ENCODE assay signal across 9 mouse cellular contexts in the genomic region with DNA sequence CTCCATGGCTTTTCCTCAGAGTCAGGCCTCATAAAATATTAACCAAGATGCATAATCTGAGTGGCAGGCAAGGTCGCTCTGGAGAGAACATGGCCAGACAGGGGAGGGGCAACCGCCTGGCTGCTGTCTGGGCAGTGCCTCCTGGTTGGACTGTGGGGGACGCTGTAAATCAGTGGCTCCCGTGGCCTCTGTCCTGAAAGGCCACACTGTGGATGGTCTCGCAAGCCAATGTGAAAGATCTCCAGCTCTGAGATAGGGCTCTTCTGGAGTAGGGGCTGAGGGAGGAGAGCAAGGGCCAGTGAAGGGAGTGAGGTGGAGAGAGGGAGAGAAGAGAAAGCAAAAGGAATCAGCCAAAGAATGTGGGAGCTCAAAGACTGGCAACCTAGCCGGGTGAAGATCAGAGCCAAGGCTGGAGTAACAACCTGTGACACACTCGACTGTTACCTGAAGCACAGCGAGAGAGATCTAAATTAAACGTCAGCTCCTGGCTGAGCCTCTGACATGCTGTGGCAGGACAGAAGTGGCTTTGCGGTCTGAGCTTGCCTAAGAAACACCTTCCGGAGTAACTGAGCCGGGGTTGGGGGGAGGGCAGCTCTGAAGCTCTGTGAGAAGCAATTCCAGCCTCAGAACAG.
DNase-seq lines count a peak whose midpoint lies in the region; ATAC-seq lines count a peak whose summit lies in the region.
"Had no signal": no experiment of that assay in that cellular context is flagged by ENCODE, and none has a peak within 500 bp of the region (broad histone marks: within the 10 kb centered on the region; RNA-seq: fewer than 3 reads in every experiment).

No protein-coding gene starts in this region.

- H3K27me3 ChIP-seq in forebrain, embryonic 10.5 days (ENCODE audit: poor library complexity, severe bottlenecking), result no peaks in the 10 kb centered on the region
- H3K27me3 ChIP-seq in forebrain, embryonic 11.5 days (ENCODE audit: control insufficient read depth, insufficient read depth, low read length), result no peaks in the 10 kb centered on the region
- no peaks in the 10 kb centered on the region for H3K27me3 ChIP-seq in lung, embryonic 15.5 days

- peak overlapping the region; percentile 51; the same call in 1 of the 2 replicates for H3K27ac ChIP-seq in forebrain, embryonic 10.5 days
- no peak overlapping the region for H3K27ac ChIP-seq in forebrain, embryonic 11.5 days (ENCODE audit: low read depth, low read length)
- peak overlapping the region; percentile 82 for H3K27ac ChIP-seq in lung, embryonic 15.5 days
- H3K27ac ChIP-seq: embryonic facial prominence, embryonic 12.5 days had no signal

- H3K4me3 ChIP-seq in forebrain, embryonic 10.5 days, result no peak overlapping the region
- H3K4me3 ChIP-seq in forebrain, embryonic 11.5 days (ENCODE audit: low read depth, low read length), result no peak overlapping the region
- H3K4me3 ChIP-seq in lung, embryonic 15.5 days, result no peak overlapping the region
- H3K4me3 ChIP-seq: embryonic facial prominence, embryonic 12.5 days had no signal

- ATAC-seq in forebrain, embryonic 11.5 days (replicated peaks; ENCODE audit: low FRiP score), result no peak
- 0 out of 2 replicates have a peak, but pooled peaks have one; percentile 42 for ATAC-seq in lung, embryonic 15.5 days (ENCODE audit: borderline replicate concordance, extremely low read depth, low FRiP score, low TSS enrichment)

- no peak overlapping the region for H3K9ac ChIP-seq in forebrain, embryonic 11.5 days (ENCODE audit: low read length)
- no peak overlapping the region for H3K9ac ChIP-seq in lung, embryonic 15.5 days
- H3K9ac ChIP-seq: embryonic facial prominence, embryonic 12.5 days had no signal

- DNase-seq in forebrain, embryonic 10.5 days (ENCODE audit: extremely low spot score, low spot score), result no peak
- no peak for DNase-seq in forebrain, embryonic 11.5 days (ENCODE audit: low spot score)
- DNase-seq in kidney, adult 8-10 months, result peak; percentile 75 to 81
- DNase-seq in retina, embryonic 14.5 days (ENCODE audit: low spot score), result peak; percentile 57
- no peak for DNase-seq in gastrocnemius, postnatal 25 days
- no peak for DNase-seq in spleen, adult 12 weeks (ENCODE audit: low spot score)
- no peak for DNase-seq in layer of hippocampus, adult 9-10 months (ENCODE audit: low spot score)

- 72% methylated on average over 12 of the region's 12 CpGs for WGBS in forebrain, embryonic 10.5 days
- WGBS in forebrain, embryonic 11.5 days, result 72% methylated on average over 12 of the region's 12 CpGs
- 43% methylated on average over 12 of the region's 12 CpGs for WGBS in lung, embryonic 15.5 days

- H3K4me1 ChIP-seq in forebrain, embryonic 10.5 days, result peaks cover 20% of the 10 kb centered on the region
- H3K4me1 ChIP-seq in forebrain, embryonic 11.5 days (replicated peaks; ENCODE audit: control insufficient read depth, insufficient read depth, low read length), result no peaks in the 10 kb centered on the region
- 0 out of 2 replicates have a peak, but pooled peaks cover 11% of the 10 kb centered on the region for H3K4me1 ChIP-seq in lung, embryonic 15.5 days

- no peaks in the 10 kb centered on the region for H3K36me3 ChIP-seq in forebrain, embryonic 10.5 days (replicated peaks)
- no peaks in the 10 kb centered on the region for H3K36me3 ChIP-seq in forebrain, embryonic 11.5 days (ENCODE audit: control insufficient read depth, insufficient read depth, low read length)
- no peaks in the 10 kb centered on the region for H3K36me3 ChIP-seq in lung, embryonic 15.5 days
- H3K36me3 ChIP-seq: embryonic facial prominence, embryonic 12.5 days had no signal

- no peak overlapping the region for H3K4me2 ChIP-seq in forebrain, embryonic 11.5 days (ENCODE audit: low read depth, low read length, severe bottlenecking)
- 0 out of 2 replicates have a peak overlapping the region, but pooled peaks have one; percentile 16 for H3K4me2 ChIP-seq in lung, embryonic 15.5 days
- H3K4me2 ChIP-seq: embryonic facial prominence, embryonic 12.5 days had no signal

- no peaks in the 10 kb centered on the region for H3K9me3 ChIP-seq in forebrain, embryonic 10.5 days
- H3K9me3 ChIP-seq in forebrain, embryonic 11.5 days (ENCODE audit: control insufficient read depth, low read length), result no peaks in the 10 kb centered on the region
- no peaks in the 10 kb centered on the region for H3K9me3 ChIP-seq in lung, embryonic 15.5 days
- H3K9me3 ChIP-seq: embryonic facial prominence, embryonic 12.5 days had no signal

Comparison
In these comparisons a context has a peak if more than half of its experiments do, and no peak if none do; other contexts are left out.
1. DNase-seq: peak in kidney, adult 8-10 months (2 of 2) and retina, embryonic 14.5 days (single experiment); none in forebrain, embryonic 10.5 days (single experiment), forebrain, embryonic 11.5 days (single experiment), gastrocnemius, postnatal 25 days (single experiment), spleen, adult 12 weeks (single experiment) and layer of hippocampus, adult 9-10 months (single experiment).